Mouse (Mus musculus) induced T-regulatory cell, adult 2 months (primary cell): Measurements from ENCODE around the gene Lpar2.

Experiments
- DNase-seq: peaks from one replicate; pipeline ENCODE4 v3.0.0-alpha.2; 2012; ENCODE audit warnings: low read depth

The Lpar2 gene

DNA sequence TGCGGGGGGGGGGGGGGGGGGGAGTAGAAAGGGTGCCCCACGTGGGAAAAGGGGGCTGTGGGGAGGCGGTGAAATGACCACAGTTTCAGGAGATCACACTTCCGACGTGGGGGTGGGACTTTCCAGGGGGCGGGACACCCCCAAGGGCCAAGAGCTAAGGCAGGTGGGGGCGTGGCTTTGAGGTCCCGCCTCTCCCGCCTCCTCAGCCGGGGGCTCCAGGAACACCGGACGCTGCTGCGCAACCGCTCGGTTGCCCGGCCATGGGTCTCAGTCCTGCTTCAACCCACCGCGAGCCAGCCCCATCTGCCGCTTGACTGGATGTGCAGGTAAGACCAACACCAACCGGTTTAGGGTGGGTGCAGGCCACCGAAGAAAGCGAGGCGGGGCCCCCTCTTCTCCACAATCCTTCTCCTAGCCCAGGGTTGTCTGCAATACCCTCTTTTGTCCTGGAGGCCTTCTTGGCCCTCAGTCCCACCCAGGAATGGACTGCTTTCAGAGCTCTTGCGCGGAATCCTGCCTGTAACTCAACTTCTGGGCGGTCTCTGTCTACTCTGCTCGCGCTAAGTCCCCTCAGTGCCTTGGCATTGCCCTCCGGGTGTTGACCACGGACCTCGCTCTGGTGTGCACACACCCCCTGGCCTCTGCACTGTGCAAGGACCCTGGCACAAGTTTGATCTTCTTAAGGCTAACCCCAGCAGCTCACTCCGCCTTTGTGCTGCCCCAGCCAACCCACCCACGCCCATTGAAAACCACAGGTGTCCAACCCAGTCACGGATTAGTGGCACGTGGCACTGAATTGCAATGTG lies at the start of gene Lpar2:
Gene Lpar2 (plus strand): TSS at position 44 of the 806 bp plus-strand sequence.
- peak; percentile 92 for DNase-seq

DNA sequence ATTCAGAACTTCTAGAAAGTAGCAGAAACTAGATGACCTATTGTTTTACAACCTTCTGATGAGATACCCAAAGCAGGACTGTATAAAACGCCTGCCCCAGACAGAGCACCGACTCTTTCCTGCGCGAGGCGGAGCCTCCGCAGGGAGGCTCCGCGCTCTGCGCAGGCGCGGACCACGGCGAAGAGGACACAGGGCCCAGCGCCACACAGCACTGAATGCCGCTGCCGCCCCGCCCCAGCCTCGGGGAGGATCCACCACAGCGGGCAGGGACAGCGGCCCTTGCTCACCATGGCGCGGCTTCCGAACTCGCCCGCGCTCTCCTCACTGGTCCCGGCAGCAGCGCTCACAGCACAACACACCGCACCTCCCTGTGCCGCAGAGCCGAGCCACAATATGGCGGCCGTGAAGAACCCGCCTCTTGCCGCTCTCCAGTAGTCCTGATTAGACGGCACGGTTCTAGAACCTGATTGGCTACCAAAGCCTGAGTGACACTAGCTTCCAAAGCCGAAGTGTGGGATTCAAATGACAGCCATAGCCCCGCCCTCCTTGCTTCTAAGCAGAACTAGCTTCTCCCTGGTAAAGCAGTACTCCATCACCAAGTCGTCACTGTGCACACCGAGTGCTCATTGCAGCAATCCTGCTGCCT lies 47.6 kb upstream of the Lpar2 start, which contains the start of gene Gm20422:
Gene Gm20422 (minus strand): TSS at position 384 of the 646 bp plus-strand sequence.
- DNase-seq, result peak; percentile 97

DNA sequence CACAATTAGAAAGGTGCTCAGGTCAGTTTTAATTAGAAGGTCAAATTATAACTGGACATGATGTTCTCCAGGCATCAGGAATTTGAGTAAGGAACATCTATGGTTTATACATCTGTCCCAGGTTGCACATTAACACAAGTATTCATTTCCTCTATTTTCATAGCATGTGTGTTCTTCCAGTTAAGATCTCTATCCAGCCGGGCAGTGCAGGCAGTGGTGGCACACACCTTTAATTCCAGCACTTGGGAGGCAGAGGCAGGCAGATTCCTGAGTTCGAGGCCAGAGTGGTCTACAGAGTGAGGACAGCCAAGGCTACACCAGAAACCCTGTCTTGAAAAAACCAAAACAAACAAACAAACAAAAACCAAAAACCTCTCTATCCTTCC lies 47.1 kb upstream of the Lpar2 start:
- no peak for DNase-seq

DNA sequence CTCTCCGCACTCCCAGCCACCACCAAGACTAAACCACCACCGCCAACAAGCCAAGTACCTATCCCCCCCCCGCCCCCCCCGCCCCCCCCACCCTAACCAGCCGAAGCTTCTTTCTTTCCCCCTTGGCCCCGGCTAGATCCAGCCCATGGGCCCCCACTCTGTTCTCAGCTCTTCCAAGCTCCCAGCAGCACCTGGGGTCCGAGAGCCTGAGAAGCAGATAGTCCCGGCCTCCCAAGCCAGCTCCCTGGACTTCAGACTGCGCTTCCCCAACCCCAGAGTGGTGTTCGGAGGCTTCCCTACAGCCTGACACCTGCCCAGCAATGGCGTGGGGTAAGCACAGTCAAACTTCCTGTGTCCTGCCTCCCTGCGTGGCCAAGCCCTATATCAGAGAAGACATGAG lies 45.1 kb upstream of the Lpar2 start:
- no peak for DNase-seq

DNA sequence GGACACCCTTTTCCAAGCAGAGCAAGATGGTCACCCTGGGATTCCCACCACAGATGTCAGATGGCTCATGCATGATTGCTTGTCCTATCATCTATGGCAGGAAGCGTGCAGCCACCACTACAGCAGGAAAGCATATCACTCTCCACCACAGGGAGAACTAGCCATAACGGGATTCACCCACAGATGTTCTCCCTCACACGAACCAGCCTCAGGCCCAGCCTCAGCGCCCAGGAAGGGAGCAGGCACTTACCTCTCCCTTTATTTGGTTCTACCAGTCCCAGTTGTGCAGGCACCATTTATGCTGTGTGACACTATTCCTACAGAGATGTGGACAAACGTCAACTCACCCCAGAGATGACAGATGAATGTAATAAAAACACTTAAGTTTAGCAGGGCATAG lies 33.1 kb upstream of the Lpar2 start:
- DNase-seq, result no peak

DNA sequence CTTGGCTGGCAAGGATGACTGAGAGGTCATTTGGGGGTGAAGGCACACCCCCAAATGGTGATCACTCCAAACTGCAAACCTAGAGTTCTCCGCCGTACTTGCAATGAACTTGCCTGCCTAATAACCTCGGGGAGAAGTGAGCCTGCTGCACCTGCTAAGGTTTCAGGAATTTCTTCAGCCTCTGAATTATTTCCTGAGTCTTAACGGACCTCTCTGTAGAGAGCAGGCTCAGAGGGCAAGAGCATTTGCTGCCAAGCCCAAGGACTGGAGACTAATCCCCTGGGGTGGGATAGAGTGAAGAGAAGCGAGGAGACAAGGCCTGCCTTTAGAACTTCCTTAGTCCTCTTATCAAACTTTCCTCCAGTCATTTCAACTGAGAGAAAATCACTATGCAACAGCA lies 32.5 kb upstream of the Lpar2 start:
- DNase-seq, result no peak

DNA sequence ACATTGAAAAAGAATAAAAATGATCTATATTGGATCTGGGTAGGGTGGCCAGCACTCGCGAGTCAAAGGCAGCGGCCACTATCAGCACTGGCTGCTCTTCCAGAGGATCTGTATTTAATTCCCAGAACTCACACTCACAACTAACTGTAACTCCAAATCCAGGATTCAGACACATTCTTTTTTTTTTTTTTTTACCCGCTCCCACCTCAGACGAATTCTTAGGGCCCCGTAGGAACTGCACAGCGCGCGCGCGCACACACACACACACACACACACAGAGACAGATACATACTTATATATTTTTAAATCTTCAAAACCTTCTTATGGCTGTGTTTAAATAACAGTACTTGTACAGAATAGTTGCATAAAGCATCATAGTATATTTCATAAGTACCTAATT lies 31.9 kb upstream of the Lpar2 start:
- DNase-seq, result no peak

DNA sequence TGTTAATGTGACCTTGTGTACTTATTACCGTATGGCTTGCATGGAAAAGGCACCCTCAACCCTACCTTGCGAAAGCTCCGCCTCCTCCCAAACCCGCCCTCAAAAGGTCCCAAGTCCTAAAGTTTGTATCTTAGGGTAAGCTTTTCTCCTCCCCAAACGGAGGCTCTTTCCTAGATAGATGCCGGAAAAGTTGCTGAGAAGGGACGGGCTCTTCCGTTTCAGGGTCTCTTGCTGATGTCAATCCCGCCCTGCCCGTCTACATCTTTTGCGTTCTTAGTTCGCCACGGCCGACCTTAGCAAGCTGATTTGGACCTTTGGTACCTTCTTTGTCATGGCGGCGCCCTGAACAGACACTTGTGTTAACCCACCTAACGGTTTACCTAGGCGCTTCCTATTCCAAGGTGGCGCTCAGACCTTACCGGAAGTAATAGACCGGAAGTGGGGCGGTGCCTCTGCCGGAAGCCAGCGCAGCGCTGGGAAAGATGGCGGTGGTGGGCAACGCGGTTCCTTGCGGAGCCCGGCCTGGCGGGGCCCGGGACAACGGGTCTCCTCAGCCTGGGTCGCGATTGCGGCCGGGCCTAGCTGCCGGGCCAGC lies 31.4 kb upstream of the Lpar2 start, which contains the start of the genes Atp13a1 and Zfp866:
Gene Atp13a1 (plus strand): TSS at position 391 of the 595 bp plus-strand sequence.
Gene Zfp866 (minus strand): TSS at position 406 of the 595 bp plus-strand sequence.
- peak; percentile 96 for DNase-seq

DNA sequence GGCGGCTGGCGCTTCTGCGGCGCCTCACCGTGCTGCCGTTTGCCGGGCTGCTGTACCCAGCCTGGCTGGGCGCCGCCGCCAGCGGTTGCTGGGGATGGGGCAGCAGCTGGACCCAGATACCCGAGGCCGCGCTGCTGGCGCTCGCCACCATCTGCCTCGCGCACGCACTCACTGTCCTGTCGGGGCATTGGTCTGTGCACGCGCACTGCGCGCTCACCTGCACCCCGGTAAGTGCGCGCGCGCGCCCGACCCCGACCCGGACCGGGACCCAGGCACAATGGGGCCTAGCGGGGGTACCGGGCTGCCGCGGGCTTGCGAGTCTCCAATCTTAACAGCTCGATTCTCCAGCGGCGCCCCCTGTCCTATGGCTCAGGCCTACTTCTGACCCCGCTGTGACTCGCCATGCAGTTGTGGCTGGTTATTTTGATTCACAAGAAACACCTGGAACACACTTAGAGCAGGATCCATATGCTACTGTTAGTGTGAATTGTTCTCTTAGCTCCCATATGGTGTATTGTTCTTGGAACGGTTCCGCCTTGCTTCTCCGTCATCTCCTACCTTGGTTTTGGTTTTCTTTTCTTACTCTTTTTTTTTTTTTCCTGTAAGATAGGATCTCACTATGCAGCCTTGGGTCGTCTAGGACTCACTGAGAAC lies 30.7 kb upstream of the Lpar2 start:
- DNase-seq, result peak; percentile 79

DNA sequence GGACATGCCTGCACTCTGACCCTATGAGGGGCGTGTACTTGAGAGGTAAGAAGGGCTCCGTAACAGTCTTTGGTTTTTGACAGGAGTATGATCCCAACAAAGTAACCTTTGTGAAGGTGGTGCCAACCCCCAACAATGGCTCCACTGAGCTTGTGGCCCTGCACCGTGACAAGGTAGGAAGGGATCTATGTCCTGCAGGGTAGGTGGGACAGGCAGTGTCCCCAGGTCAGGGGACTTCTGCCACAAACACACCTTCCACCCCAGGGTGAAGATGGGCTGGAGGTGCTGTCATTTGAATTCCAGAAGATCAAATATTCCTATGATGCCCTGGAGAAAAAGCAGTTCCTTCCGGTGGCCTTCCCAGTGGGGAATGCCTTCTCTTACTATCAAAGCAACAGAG lies 28.6 kb upstream of the Lpar2 start:
- no peak for DNase-seq

DNA sequence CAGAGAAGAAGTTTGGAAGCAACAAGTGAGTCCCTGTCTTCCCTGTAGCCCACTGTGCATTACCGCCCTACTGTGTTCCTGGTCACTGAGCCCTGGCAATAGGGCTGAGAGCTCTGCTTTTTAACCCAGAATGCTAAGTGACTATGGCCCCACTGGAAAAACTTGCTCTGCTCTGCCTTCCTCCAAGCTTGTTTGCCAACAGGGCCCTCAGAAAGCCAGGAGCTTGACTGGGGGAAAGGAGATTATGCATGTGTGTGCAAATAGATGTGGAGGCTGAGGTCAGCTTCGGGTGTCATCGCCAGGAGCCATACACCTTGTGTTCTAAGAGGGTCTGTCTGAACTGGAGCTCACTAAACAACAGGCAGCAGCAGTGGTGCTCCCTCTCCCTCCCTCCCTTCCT lies 28.1 kb upstream of the Lpar2 start:
- no peak for DNase-seq

DNA sequence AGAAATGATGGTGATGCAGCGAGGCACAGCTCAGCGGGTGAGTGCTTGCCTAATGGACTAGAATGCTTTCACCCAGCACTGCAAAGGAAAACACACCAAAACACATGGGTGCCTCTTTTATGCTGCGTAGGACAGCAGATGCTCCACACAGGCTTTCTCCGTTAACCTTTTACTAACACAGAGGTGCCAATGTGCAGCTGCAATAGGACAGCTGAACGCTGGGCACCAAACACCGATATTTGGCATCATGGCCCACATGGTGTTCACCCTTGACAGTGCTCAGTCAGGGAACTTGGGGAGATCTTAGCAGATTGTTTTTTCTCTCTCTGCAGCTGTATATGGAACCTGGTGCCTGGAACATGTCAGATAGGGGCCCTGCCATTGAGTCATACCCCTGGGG lies 27.3 kb upstream of the Lpar2 start:
- DNase-seq, result no peak

DNA sequence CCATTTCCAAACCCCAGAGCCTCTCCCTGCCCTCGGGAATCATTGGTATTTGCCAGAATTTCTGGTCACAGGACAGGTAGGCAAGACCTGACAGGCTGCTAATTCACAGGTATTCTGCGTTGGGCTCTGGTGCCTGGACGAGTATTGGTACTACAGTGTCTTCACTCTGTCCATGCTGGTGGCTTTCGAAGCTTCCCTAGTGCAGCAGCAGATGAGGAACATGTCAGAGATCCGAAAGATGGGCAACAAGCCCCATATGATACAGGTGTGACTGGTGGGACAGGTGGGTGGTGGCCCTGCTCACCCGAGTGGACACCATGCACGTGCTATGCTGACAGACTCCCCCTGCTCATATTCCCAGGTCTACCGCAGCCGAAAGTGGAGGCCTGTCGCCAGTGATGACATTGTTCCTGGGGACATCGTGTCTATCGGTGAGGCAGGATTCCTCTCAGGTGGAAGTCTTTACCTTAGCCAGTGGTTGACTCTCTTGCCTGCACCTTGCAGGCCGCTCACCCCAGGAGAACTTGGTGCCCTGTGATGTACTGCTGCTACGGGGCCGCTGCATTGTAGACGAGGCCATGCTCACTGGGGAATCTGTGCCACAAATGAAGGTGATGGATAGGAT lies 25.4 kb upstream of the Lpar2 start:
- no peak for DNase-seq

DNA sequence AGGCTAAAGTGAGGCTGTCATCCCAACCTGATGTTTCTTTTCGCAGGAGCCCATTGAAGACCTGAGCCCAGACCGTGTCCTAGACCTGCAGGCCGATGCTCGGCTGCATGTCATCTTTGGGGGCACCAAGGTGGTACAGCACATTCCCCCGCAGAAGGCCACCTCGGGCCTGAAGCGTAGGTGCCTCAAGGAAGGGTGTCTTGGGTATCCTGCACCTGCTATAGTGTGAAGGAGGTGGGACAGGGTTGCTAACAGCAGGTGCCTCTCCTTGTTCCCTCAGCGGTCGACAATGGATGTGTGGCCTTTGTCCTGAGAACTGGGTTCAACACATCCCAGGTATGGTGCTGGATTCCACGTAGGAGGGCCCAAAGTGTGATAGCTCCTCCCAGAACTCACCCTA lies 24.6 kb upstream of the Lpar2 start:
- DNase-seq, result no peak

DNA sequence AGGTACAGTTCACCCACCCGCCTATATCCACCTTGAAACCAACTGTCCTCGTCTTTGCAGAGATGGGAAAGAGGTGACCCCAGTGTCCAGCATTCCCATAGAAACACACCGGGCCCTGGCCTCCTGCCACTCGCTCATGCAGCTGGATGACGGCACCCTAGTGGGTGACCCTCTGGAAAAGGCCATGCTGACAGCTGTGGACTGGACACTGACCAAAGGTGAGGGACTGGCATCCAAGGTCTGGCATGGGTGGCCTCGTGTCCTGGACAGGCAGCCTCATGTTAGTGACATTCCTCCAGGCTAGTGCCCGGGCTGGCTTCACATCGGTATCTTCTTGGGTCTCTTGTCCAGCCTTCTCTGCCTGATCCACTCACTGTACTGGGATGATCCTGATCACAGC lies 23.0 kb upstream of the Lpar2 start:
- DNase-seq, result no peak

DNA sequence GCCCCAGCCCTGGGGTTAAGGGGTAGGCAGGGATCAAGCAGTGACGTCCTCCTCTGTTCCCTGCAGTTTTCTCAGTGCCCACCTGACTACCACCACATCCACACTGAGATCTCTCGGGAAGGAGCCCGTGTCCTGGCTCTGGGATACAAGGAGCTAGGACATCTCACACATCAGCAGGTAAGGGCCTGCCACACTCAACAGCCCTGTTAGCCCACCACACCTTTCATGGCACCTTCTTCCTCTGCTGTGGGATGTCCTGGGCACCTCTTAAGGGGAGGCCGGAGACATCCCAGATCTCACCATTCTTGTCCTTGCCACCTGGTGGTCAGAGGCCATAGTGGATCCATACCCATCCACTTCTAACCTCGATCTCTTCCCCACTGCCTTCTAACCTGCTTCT lies 22.3 kb upstream of the Lpar2 start:
- no peak for DNase-seq

DNA sequence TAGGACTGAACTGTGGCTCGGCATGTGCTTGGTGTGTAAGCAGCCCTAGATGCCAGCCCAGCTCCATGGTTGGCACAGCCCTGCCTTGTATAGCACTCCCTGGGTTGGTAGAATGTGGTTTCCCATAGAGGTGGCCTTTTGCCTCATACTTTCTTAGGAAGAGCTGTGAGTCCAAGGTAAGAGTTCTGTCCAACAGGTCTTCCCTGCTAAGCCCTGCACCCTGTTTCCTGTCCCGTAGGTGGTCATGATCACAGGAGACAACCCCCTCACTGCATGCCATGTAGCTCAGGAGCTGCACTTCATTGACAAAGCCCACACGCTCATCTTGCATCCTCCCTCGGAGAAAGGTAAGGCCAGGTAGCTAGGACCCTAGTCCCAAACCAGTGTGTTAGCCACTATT lies 20.4 kb upstream of the Lpar2 start:
- no peak for DNase-seq

DNA sequence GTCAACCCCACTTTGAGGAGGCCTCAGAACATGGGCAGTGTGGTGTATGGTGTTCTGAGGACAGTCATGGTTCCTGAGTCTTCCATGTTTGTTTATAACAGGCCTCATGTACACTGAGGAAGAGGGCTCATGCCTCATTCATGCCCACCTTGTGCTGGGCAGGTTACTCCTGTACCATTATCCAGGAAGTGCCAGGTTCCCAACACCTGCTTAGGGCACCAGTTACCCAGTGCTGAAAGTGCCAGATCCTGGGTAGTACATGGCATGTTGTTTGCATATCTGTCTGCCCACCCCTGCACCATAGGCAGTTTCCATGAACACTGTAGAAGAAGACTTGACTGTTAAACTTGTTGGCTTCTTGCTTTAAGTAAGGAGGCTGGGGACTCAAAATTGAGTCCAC lies 20.0 kb upstream of the Lpar2 start:
- DNase-seq, result no peak

DNA sequence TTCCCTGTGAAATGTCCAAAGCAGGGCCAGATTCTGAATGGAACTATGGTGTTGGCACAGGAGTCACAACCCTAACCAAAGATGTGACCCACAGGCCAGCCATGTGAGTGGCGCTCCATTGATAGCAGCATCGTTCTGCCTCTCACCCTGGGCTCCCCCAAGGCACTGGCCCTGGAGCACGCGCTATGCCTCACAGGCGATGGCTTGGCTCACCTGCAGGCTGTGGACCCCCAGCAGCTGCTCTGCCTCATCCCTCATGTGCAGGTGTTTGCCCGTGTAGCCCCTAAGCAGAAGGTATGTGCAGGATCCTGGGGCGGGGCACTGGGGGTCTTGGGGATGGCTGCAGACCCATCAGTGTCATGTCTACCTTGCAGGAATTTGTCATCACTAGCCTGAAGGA lies 18.9 kb upstream of the Lpar2 start:
- DNase-seq, result no peak

DNA sequence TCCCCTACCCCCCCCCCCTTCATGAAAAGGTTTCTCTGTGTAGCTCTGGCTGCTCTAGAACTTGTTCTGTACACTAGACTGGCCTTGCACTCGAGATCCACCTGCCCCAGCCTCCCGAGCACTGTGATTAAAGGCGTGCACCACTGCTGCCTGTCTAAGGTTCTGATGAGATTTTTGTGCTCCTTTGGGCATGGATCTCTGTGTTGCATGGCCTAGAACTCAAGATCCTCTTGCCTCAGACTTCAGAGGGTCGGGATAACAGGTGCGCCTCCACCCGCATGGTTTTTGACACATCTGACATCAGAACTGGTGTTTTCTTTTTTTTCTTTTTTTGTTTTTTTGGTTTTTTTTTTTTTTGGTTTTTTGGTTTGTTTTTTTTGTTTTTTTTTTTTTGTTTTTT lies 17.7 kb upstream of the Lpar2 start:
- no peak for DNase-seq

DNA sequence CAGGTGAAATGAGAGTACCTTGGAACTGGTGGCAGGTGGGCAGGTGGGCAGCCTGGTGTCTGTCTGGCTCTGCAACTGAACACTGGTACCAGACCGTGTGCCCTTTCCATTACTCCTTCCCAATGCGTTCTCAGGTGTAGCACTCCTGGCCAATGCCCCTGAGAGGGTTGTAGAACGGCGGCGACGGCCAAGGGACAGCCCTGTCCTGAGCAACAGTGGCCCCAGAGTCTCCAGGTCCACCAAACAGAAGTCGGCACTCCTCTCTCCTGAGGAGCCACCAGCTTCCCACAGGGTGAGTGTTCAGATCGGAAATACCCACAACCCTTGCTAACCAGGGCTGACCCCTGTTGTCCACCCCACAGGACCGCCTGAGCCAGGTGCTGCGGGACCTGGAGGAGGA lies 17.1 kb upstream of the Lpar2 start:
- DNase-seq, result no peak

DNA sequence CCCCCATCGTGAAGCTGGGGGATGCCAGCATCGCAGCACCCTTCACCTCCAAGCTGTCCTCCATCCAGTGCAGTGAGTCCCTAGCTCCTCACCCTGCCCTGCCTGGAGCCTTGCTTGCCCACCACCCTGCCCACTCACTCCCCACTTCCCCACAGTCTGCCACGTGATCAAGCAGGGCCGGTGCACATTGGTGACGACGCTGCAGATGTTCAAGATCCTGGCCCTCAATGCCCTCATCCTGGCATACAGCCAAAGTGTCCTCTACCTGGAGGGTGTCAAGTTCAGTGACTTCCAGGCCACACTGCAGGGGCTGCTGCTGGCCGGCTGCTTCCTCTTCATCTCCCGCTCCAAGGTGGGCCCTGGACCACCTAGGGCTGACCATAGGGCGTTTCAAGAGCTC lies 16.7 kb upstream of the Lpar2 start:
- no peak for DNase-seq
